ENCODE assay signal across 9 mouse cellular contexts in the genomic region with DNA sequence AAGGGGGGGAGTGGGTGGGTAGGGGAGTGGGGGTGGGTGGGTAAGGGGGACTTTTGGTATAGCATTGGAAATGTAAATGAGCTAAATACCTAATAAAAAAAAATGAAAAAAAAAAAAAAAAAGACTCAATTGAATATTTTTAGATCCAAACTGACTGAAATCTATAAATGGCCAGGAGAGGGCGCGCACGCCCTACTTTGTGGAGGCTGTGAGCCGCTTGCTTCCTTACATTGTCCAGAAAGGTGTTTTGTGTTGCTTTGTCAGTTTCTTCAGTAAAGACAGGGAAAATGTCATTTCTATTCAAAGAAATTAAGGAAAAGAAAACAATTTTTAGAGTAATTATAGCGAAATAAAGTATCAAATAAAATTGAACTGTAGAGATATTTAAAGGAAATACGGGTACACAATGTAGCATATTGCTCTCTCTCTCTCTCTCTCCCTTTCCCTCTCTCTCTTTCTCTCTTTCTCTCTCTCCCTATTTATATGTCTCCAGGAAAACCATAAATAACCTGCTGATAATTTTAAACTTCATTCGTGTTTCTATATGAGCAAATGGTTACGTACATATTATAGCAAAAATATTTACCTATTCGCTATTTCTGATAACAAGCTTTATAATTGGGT.
DNase-seq lines count a peak whose midpoint lies in the region; ATAC-seq and TF ChIP-seq lines count a peak whose summit lies in the region.
"Had no signal": no experiment of that assay in that cellular context is flagged by ENCODE, and none has a peak within 500 bp of the region (broad histone marks: within the 10 kb centered on the region; RNA-seq: fewer than 3 reads in every experiment).

No protein-coding gene starts in this region.

- no peak for TF ChIP-seq EP300 in lung, postnatal 0 days (IDR thresholded peaks at IDR 0.05)

- 0 out of 2 replicates have a peak, but pooled peaks cover 2% of the 10 kb centered on the region for H3K4me1 ChIP-seq in forebrain, embryonic 14.5 days (ENCODE audit: control insufficient read depth, insufficient read depth, low read length)
- no peaks in the 10 kb centered on the region for H3K4me1 ChIP-seq in lung, postnatal 0 days (ENCODE audit: insufficient read depth, low read depth, low read length)
- H3K4me1 ChIP-seq: limb, embryonic 12.5 days had no signal

- no peaks in the 10 kb centered on the region for H3K27me3 ChIP-seq in forebrain, embryonic 14.5 days (replicated peaks; ENCODE audit: control insufficient read depth, insufficient read depth, low read length)
- H3K27me3 ChIP-seq in lung, postnatal 0 days (replicated peaks; ENCODE audit: insufficient read depth, low read length) = no peaks in the 10 kb centered on the region
- H3K27me3 ChIP-seq: limb, embryonic 12.5 days had no signal

- no peak overlapping the region for H3K4me3 ChIP-seq in forebrain, embryonic 14.5 days (ENCODE audit: low read depth, low read length)
- H3K4me3 ChIP-seq in lung, postnatal 0 days (ENCODE audit: low read depth, low read length) = no peak overlapping the region
- H3K4me3 ChIP-seq: limb, embryonic 12.5 days had no signal

- no peaks in the 10 kb centered on the region for H3K36me3 ChIP-seq in forebrain, embryonic 14.5 days (ENCODE audit: control insufficient read depth, insufficient read depth, low read length)
- no peaks in the 10 kb centered on the region for H3K36me3 ChIP-seq in lung, postnatal 0 days (ENCODE audit: insufficient read depth, low read length)
- H3K36me3 ChIP-seq: limb, embryonic 12.5 days had no signal

- no peaks in the 10 kb centered on the region for H3K9me3 ChIP-seq in forebrain, embryonic 14.5 days (replicated peaks; ENCODE audit: control insufficient read depth, low read length)
- H3K9me3 ChIP-seq in lung, postnatal 0 days (ENCODE audit: low read length) = no peaks in the 10 kb centered on the region
- H3K9me3 ChIP-seq: limb, embryonic 12.5 days had no signal

- DNase-seq in 3134 (ENCODE audit: extremely low read depth, insufficient read length, low spot score) (peak; percentile 1), 416B (ENCODE audit: low read depth) (peak; percentile 69)
- peak; percentile 67 for DNase-seq in brain, embryonic 18.5 days (ENCODE audit: low read depth, low spot score)
- peak; percentile 95 for DNase-seq in forebrain, embryonic 14.5 days (ENCODE audit: low spot score)
- peak; percentile 37 to 84 for DNase-seq in kidney, postnatal 36 days
- peak; percentile 74 for DNase-seq in lung, postnatal 0 days (ENCODE audit: low spot score)
- DNase-seq in right cerebral cortex, postnatal 14 days = peak; percentile 83
- DNase-seq in spleen, adult 18-20 months = no peak

- no peak overlapping the region for H3K27ac ChIP-seq in forebrain, embryonic 14.5 days (ENCODE audit: low read depth, low read length)
- H3K27ac ChIP-seq in lung, postnatal 0 days (ENCODE audit: low read length) = no peak overlapping the region
- H3K27ac ChIP-seq: limb, embryonic 12.5 days had no signal

- no peak overlapping the region for H3K9ac ChIP-seq in forebrain, embryonic 14.5 days (ENCODE audit: low read length)
- no peak overlapping the region for H3K9ac ChIP-seq in lung, postnatal 0 days (replicated peaks; ENCODE audit: low read depth)
- H3K9ac ChIP-seq: limb, embryonic 12.5 days had no signal

- no peak overlapping the region for H3K4me2 ChIP-seq in forebrain, embryonic 14.5 days (ENCODE audit: low read length)
- no peak overlapping the region for H3K4me2 ChIP-seq in lung, postnatal 0 days (replicated peaks; ENCODE audit: low read depth, low read length)
- H3K4me2 ChIP-seq: limb, embryonic 12.5 days had no signal

- WGBS in forebrain, embryonic 14.5 days = 38% methylated on average over 9 of the region's 9 CpGs
- 31% methylated on average over 9 of the region's 9 CpGs for WGBS in lung, postnatal 0 days

- TF ChIP-seq CTCF in lung, postnatal 0 days (IDR thresholded peaks at IDR 0.05) = peak; percentile 67

- peak; percentile 87 for ATAC-seq in forebrain, embryonic 14.5 days
- no peak for ATAC-seq in lung, postnatal 0 days

Comparison
In these comparisons a context has a peak if more than half of its experiments do, and no peak if none do; other contexts are left out.
1. DNase-seq: peak in 3134 (single experiment), 416B (single experiment), brain, embryonic 18.5 days (single experiment), forebrain, embryonic 14.5 days (single experiment), kidney, postnatal 36 days (2 of 2), lung, postnatal 0 days (single experiment) and right cerebral cortex, postnatal 14 days (single experiment); none in spleen, adult 18-20 months (0 of 2).